Mouse (Mus musculus) thymus, adult 2 months (tissue): ENCODE results near the gene Zbtb20. TPM values are rescaled to one million over a fixed set of nuclear protein-coding genes. Genes with fewer than 3 reads are reported as not detected.

Experiments used
- DNase-seq: peaks from one replicate; pipeline ENCODE4 v3.0.0; 2021
- H3K27ac ChIP-seq: fragments of 200-500 bp; 2 replicates; pipeline ENCODE4 v1.5.1; 2012; ENCODE audit warnings: low read length, control low read depth; ENCODE audit not compliant: control insufficient read depth, insufficient read depth
- H3K27me3 ChIP-seq: fragments of 200-500 bp; 2 replicates; pipeline ENCODE4 v1.6.1; 2012; ENCODE audit warnings: mild to moderate bottlenecking, low read length, moderate library complexity, mixed read lengths; ENCODE audit not compliant: control insufficient read depth, insufficient read depth
- H3K36me3 ChIP-seq: fragments of 200-500 bp; 2 replicates; pipeline ENCODE4 v1.6.1; 2012; ENCODE audit warnings: mild to moderate bottlenecking, low read length, moderate library complexity; ENCODE audit not compliant: control insufficient read depth, insufficient read depth
- H3K4me1 ChIP-seq: fragments of 200-500 bp; replicated peaks from 2 replicates; pipeline ENCODE4 v1.6.1; 2012; ENCODE audit warnings: low read length; ENCODE audit not compliant: control insufficient read depth, insufficient read depth
- H3K4me3 ChIP-seq: fragments of 200-500 bp; 2 replicates; pipeline ENCODE4 v1.5.1; 2012; ENCODE audit warnings: mild to moderate bottlenecking, low read length, control low read depth, moderate library complexity; ENCODE audit not compliant: control insufficient read depth, insufficient read depth
- CTCF ChIP-seq: fragments of 200-500 bp; IDR thresholded peaks from 2 replicates; pipeline ENCODE4 v1.5.1; 2012; ENCODE audit warnings: mild to moderate bottlenecking, control low read depth, low read length, moderate library complexity, borderline replicate concordance; ENCODE audit not compliant: control insufficient read depth, poor library complexity, insufficient read depth; ENCODE audit errors: extremely low read depth
- POLR2A ChIP-seq: fragments of 200-500 bp; IDR thresholded peaks from 2 replicates; pipeline ENCODE4 v1.6.1; 2012; ENCODE audit warnings: mild to moderate bottlenecking, low read length, control low read depth, moderate library complexity; ENCODE audit not compliant: control insufficient read depth, poor library complexity, insufficient read depth; ENCODE audit errors: extremely low read depth
- WGBS: fragments of 180-500 bp; shearing (Covaris S2); methylation state at CpG from one replicate; pipeline ENCODE4 v1.1.7; 2018; 5-methylcytosine and 5-hydroxymethylcytosine counted together
- polyA plus RNA-seq: library from polyadenylated mRNA; depleted of rRNA; stranded (reverse); fragments of >200 nt; gene quantifications from 2 replicates; pipeline ENCODE4 v1.2.3, GENCODE M21; 2012

Gene Zbtb20
- polyA plus RNA-seq, 1 experiment: 19.1 TPM

DNA sequence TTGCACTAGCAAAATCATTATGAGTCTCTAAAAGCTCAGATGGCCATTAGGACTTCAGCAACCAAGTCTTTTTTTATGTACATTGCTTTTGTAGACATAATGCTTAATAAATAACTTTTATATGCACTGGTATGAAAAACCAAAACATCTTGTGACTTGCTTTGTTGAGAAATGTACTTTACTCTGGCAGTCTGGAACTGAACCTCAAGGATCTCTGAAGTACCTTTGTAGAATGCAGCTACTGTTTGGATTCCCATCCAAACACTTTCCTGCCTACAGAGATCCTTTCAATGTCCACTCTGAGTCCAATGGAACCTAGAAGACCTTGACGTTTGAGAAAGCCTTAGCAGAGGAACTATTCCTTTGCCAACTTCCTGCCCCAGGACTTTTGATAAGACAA, 9.6 kb upstream of the Zbtb20 start:
- whole genome bisulfite sequencing: 61% methylated on average over 1 of the region's 1 CpGs

GRCm38 (mm10) chr16:42872101-42872500, 3.6 kb upstream of the Zbtb20 start:
- no peak for DNase-seq
- 48% methylated on average over 5 of the region's 5 CpGs for WGBS
- no peaks in the 10 kb centered on the region for H3K27me3 ChIP-seq
- H3K4me1 ChIP-seq: peaks cover 2% of the 10 kb centered on the region; the same call in 1 of the 2 replicates
- TF ChIP-seq POLR2A: no peak
- TF ChIP-seq CTCF: no peak
- no peak overlapping the region for H3K4me3 ChIP-seq
- H3K27ac ChIP-seq: no peak overlapping the region
- H3K36me3 ChIP-seq: no peaks in the 10 kb centered on the region

More for the DNA sequence above, 9.6 kb upstream of the Zbtb20 start:
- TF ChIP-seq POLR2A: no peak
- TF ChIP-seq CTCF: no peak
- Histone ChIP-seq H3K4me1 (no peaks in the 10 kb centered on the region), H3K4me3 (no peak overlapping the region), H3K27me3 (no peaks in the 10 kb centered on the region), H3K27ac (no peak overlapping the region), H3K36me3 (no peaks in the 10 kb centered on the region)
- DNase-seq: no peak

DNA sequence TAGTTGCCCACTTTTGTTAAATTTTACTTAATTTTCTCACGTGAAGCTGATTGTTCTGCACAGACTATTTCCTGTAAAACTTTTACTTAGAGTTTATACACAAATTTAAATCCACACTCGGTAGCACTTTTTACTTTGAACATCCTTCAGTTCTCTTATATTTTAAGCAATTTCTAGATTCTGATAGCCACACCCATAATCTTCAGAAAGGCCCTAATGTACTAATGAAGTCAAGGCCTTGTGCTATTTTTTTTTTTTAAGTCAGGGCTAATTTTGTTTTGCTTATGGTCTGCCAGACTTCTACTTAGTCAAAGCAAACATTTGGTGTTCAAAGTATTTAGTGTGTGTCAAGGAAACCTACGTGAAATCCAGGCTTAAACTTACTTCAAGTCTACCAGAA, 1.7 kb upstream of the Zbtb20 start:
- Histone ChIP-seq H3K4me1 (peaks cover 2% of the 10 kb centered on the region; the same call in 1 of the 2 replicates), H3K36me3 (no peaks in the 10 kb centered on the region), H3K4me3 (no peak overlapping the region), H3K27me3 (no peaks in the 10 kb centered on the region), H3K27ac (no peak overlapping the region)
- 88% methylated on average over 3 of the region's 3 CpGs for WGBS
- DNase-seq: no peak
- TF ChIP-seq POLR2A (no peak), CTCF (no peak)

- Histone ChIP-seq H3K27ac (peak overlapping the region; percentile 82; the same call in 1 of the 2 replicates), H3K27me3 (no peaks in the 10 kb centered on the region), H3K36me3 (no peaks in the 10 kb centered on the region), H3K4me3 (peak overlapping the region; percentile 85), H3K4me1 (peaks cover 2% of the 10 kb centered on the region; the same call in 1 of the 2 replicates)
- TF ChIP-seq POLR2A (no peak), CTCF (no peak)
- DNase-seq: peak; percentile 13
- 7% methylated on average over 5 of the region's 5 CpGs for WGBS
These were observed 1.2 kb upstream of the Zbtb20 start for GRCm38 (mm10) chr16:42874456-42874855.

DNA sequence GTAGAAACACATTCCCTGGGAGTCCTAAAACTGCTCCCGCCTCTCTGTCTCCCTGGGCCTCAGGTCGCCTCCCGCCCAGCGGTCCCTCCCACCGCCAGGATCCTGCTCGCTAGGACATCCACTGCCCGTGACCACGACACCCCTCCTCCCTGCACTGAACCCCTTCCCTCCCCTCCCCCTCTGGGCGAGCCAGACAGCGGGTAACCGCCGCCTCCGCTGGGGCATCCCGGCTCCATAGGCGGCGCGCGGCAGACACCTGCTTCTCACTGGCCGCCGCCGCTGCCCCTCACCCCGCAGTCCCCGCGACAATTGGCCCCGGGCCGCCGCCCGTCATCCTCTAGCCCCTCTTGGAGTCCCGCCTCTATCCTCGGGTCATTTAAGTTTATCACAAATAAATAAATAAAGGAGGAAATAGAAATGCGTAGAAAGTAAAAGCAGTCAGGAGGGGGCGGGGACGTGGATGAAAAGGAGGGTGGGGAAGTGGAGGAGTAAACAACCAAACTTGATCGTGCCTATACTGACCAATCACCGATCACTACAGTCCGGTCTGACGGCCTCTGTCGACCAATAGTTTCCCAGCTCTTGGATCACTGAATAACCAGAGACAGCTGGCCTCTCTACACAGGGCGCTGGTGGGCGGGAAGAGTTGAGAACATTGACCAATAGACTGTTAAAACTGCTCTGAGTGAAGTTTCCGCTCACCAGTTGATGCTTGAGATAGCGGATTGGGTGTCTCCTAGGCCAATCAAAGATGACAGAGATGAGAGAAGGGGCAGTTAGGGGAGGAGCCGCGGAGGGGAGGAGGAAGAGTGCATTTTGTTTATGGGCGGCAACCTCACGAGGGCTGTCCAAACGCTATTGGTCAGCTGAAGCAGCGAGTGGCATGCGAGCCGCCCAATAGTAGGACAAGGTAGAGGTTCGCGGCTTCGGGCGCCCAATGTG, 500 bp upstream of the Zbtb20 start:
- WGBS: under 1% methylated on average over 54 of the region's 54 CpGs
- peak; percentile 98 for DNase-seq
- Histone ChIP-seq H3K27me3 (no peaks in the 10 kb centered on the region), H3K4me3 (peak overlapping the region; percentile 85), H3K4me1 (peaks cover 2% of the 10 kb centered on the region; the same call in 1 of the 2 replicates), H3K27ac (peak overlapping the region; percentile 82), H3K36me3 (no peaks in the 10 kb centered on the region)
- TF ChIP-seq CTCF (no peak), POLR2A (peak; percentile 37; the same call in 1 of the 2 replicates)

- Histone ChIP-seq H3K27me3 (no peaks in the 10 kb centered on the region), H3K4me1 (peaks cover 2% of the 10 kb centered on the region; the same call in 1 of the 2 replicates), H3K27ac (peak overlapping the region; percentile 86), H3K36me3 (no peaks in the 10 kb centered on the region), H3K4me3 (peak overlapping the region; percentile 85)
- WGBS: 3% methylated on average over 60 of the region's 62 CpGs
- peak; percentile 50; the same call in 1 of the 2 replicates for TF ChIP-seq POLR2A
- no peak for TF ChIP-seq CTCF
- DNase-seq: peak; percentile 79
These were observed 630 bp downstream of the Zbtb20 start for GRCm38 (mm10) chr16:42876021-42877000.
